Mouse (Mus musculus): ENCODE measurements around the gene T2.

T2 gene

GRCm38 (mm10) chr17:8420739-8421138 lies 64.9 kb downstream of the T2 start:
- DNase-seq = no peak

- no peak for DNase-seq
These were observed 65.7 kb downstream of the T2 start for GRCm38 (mm10) chr17:8421517-8421916.

- DNase-seq = peak; percentile 17 to 41
These were observed 67.5 kb downstream of the T2 start for GRCm38 (mm10) chr17:8423283-8423682.

- no peak for DNase-seq
These were observed 73.6 kb downstream of the T2 start for GRCm38 (mm10) chr17:8429436-8429835.

GRCm38 (mm10) chr17:8429896-8430295 lies 74.1 kb downstream of the T2 start:
- no peak for DNase-seq

GRCm38 (mm10) chr17:8432179-8432800 lies 76.5 kb downstream of the T2 start:
- no peak for DNase-seq

- DNase-seq = no peak
These were observed 77.6 kb downstream of the T2 start for GRCm38 (mm10) chr17:8433121-8433977.

GRCm38 (mm10) chr17:8433978-8434960 lies 78.5 kb downstream of the T2 start, which contains the start of gene T:
Gene T (plus strand): TSS chr17:8434423.
- no peak for DNase-seq

- DNase-seq = no peak
These were observed 80.4 kb downstream of the T2 start for GRCm38 (mm10) chr17:8436184-8436583.

- no peak for DNase-seq
These were observed 88.3 kb downstream of the T2 start for GRCm38 (mm10) chr17:8444062-8444461.

GRCm38 (mm10) chr17:8447676-8448192 lies 91.9 kb downstream of the T2 start:
- peak; percentile 27 to 54 for DNase-seq

GRCm38 (mm10) chr17:8448324-8448723 lies 92.5 kb downstream of the T2 start:
- DNase-seq = no peak

- DNase-seq = no peak
These were observed 99.4 kb downstream of the T2 start for GRCm38 (mm10) chr17:8455196-8455595.

GRCm38 (mm10) chr17:8455601-8456000 lies 99.8 kb downstream of the T2 start:
- no peak for DNase-seq

GRCm38 (mm10) chr17:8456856-8457460 lies 101.2 kb downstream of the T2 start:
- DNase-seq = no peak

- DNase-seq = peak; percentile 60 to 78
These were observed 105.8 kb downstream of the T2 start for GRCm38 (mm10) chr17:8461568-8461967.

- peak; percentile 70 to 82 for DNase-seq
These were observed 107.8 kb downstream of the T2 start for GRCm38 (mm10) chr17:8463482-8464128.

GRCm38 (mm10) chr17:8467771-8468170 lies 112.0 kb downstream of the T2 start:
- no peak for DNase-seq

GRCm38 (mm10) chr17:8468716-8469344 lies 113.0 kb downstream of the T2 start:
- DNase-seq = peak; percentile 97

Data from cerebellum, postnatal 25 days (tissue).